Mouse (Mus musculus) kidney, adult 2 months (tissue): ENCODE results near the gene Trim46. TPM values are rescaled to one million over a fixed set of nuclear protein-coding genes. Genes with fewer than 3 reads are reported as not detected.

Experiments used
- DNase-seq: peaks from one replicate; pipeline ENCODE4 v3.0.0; 2021
- H3K27ac ChIP-seq: fragments of 200-500 bp; 2 replicates; pipeline ENCODE4 v1.5.1; 2012; ENCODE audit warnings: low read depth, low read length, control low read depth, inconsistent platforms; ENCODE audit not compliant: insufficient read depth
- H3K27me3 ChIP-seq: fragments of 200-500 bp; replicated peaks from 2 replicates; pipeline ENCODE4 v1.6.1; 2012; ENCODE audit warnings: mild to moderate bottlenecking, moderate library complexity, low read length, inconsistent platforms; ENCODE audit not compliant: control insufficient read depth, insufficient read depth
- H3K36me3 ChIP-seq: fragments of 200-500 bp; 2 replicates; pipeline ENCODE4 v1.6.1; 2012; ENCODE audit warnings: mild to moderate bottlenecking, moderate library complexity, low read length, inconsistent platforms; ENCODE audit not compliant: control insufficient read depth, insufficient read depth
- H3K4me1 ChIP-seq: fragments of 200-500 bp; 2 replicates; pipeline ENCODE4 v1.6.1; 2011; ENCODE audit warnings: low read length; ENCODE audit not compliant: control insufficient read depth, insufficient read depth
- H3K4me3 ChIP-seq: fragments of 200-500 bp; 2 replicates; pipeline ENCODE4 v1.5.1; 2011; ENCODE audit warnings: mild to moderate bottlenecking, low read depth, low read length, control low read depth; ENCODE audit not compliant: insufficient read depth
- CTCF ChIP-seq: fragments of 200-500 bp; conservative IDR thresholded peaks from 2 replicates; pipeline ENCODE4 v1.5.1; 2011; ENCODE audit warnings: low read depth, mild to moderate bottlenecking, control low read depth, low read length, moderate library complexity, mixed read lengths; ENCODE audit not compliant: insufficient read depth, insufficient read length
- POLR2A ChIP-seq: fragments of 200-500 bp; IDR thresholded peaks from one replicate; pipeline ENCODE4 v1.6.1; 2011; ENCODE audit warnings: low read depth, low read length, control low read depth
- WGBS: fragments of 180-500 bp; shearing (Covaris S2); methylation state at CpG from one replicate; pipeline ENCODE4 v1.1.7; 2018; 5-methylcytosine and 5-hydroxymethylcytosine counted together
- polyA plus RNA-seq: library from polyadenylated mRNA; depleted of rRNA; stranded (reverse); fragments of >200 nt; gene quantifications from 2 replicates; pipeline ENCODE4 v1.2.3, GENCODE M21; 2012

Gene Trim46
- polyA plus RNA-seq, 1 experiment, result 9.1 TPM

DNA sequence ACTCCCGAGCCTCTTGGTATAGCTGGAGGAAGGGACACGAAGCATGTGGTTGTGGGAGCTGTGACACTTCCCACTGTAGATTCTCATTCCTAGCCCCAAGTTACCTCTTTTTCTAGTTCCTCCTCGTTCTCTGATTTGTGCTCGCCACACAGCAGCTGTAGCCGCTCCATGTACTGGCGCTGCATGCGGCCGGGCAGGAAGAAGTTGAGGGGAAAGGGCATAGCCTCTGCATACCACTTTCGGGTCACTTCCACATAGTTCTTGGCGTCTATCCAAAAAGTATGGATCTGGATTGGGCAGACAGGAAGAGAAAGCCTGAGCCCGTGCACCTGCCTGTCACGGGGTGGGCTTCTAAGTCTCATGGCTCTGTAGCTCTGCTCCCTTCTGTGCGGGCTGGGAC is 35.9 kb downstream of the Trim46 start:
- H3K4me1 ChIP-seq, result no peaks in the 10 kb centered on the region; the same call in 1 of the 2 replicates
- peak; percentile 54 for DNase-seq
- 51% methylated on average over 13 of the region's 13 CpGs for WGBS
- H3K36me3 ChIP-seq, result no peaks in the 10 kb centered on the region; the same call in 1 of the 2 replicates
- H3K27ac ChIP-seq, result 0 out of 2 replicates have a peak overlapping the region, but pooled peaks have one; percentile 11
- no peak overlapping the region for H3K4me3 ChIP-seq
- no peaks in the 10 kb centered on the region for H3K27me3 ChIP-seq
- TF ChIP-seq CTCF (no peak), POLR2A (no peak)

DNA sequence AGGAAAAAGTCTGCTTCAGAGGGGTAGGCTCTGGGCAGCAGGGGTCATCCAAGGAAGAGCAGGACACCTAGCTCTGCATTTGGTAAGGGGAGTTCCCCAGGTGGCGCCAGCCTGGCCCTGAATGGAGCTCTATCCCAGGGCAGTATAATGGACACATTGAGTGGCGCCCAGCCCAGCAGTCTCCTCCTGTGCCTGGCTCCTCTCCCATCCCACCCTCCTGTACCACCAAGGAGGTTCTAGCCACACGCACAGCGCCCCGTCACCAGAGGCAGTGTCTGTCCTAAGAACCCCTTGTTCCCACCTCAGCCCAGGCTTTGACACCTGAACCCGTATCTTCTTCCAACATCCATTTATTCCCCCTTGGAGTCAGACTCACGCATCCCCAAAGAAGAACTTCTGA is 36.4 kb downstream of the Trim46 start:
- no peaks in the 10 kb centered on the region for H3K27me3 ChIP-seq
- TF ChIP-seq POLR2A (no peak), CTCF (no peak)
- no peak for DNase-seq

DNA sequence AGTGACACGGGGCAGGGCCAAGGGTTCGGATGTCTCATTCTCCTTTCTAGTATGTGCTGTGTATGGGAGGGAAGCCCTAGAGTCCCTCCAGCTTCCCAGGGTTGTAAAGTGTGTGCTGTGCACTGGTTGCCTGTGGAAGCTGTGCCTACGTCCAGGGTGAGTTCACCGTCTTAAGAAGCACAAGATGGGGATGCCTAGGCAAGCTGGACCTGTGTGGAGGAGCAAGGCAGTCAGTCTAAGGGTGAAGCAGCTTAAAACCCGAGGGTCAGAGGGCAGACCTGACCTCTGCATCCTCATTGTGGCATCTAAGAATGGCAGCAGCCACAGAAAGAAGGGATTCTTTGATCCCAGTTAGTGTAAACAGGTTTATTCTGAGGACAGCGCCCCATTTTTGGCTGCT is 37.4 kb downstream of the Trim46 start:
- WGBS, result 84% methylated on average over 6 of the region's 6 CpGs
- no peaks in the 10 kb centered on the region for H3K27me3 ChIP-seq
- no peaks in the 10 kb centered on the region; the same call in 1 of the 2 replicates for H3K36me3 ChIP-seq
- no peak for TF ChIP-seq CTCF
- TF ChIP-seq POLR2A, result no peak
- DNase-seq, result no peak
- H3K4me3 ChIP-seq, result no peak overlapping the region
- no peaks in the 10 kb centered on the region for H3K4me1 ChIP-seq
- no peak overlapping the region for H3K27ac ChIP-seq

More for the DNA sequence above, 36.4 kb downstream of the Trim46 start:
- no peaks in the 10 kb centered on the region; the same call in 1 of the 2 replicates for H3K36me3 ChIP-seq
- no peaks in the 10 kb centered on the region; the same call in 1 of the 2 replicates for H3K4me1 ChIP-seq
- 84% methylated on average over 7 of the region's 7 CpGs for WGBS
- no peak overlapping the region for H3K4me3 ChIP-seq
- no peak overlapping the region for H3K27ac ChIP-seq

DNA sequence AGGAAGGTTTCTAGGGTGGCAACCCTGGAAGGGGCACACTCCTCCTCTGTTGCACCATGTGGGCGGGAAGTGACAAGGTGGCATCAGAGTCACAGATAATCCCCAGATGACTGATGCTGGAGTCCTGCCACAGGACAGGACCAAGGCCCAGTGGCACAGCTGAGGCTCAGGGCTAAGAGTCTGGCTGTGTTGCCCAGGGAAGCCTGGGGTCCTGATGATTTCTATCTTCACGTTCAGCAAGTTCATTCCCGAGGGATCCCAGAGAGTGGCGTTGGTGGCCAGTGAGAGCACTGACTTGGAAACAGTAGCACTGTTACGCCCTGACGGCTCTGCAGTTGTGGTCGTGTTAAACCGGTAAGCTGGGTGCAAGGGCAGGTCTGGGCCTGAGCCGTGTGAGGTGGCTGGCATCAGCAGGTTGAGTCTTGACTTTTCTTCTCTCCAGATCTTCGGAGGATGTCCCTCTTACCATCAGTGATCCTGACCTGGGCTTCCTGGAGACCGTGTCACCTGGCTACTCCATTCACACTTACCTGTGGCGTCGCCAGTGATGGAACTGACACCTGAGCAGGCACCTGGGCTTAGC is 37.9 kb downstream of the Trim46 start:
- Histone ChIP-seq H3K27me3 (no peaks in the 10 kb centered on the region), H3K36me3 (no peaks in the 10 kb centered on the region; the same call in 1 of the 2 replicates)
- no peak for DNase-seq

DNA sequence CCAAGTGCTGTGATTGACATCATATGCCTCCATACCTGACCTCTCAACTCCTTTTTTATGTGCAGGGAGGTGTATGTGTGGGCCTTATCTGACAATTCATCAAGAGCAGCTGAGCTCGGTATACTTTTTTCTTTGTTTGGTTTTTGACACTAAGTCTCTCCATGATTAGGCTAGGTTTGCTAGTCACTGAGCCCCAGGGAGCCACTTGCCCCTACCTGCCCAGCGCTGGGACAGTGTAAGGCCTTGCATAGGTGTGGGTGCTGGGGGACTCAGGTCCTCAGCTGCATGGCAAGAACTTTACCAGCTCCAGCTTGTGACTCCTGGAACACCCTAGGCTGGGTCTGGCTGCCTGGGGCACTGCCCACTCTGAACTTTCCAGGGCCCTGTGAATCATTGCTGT is 39.4 kb downstream of the Trim46 start:
- H3K36me3 ChIP-seq, result no peaks in the 10 kb centered on the region; the same call in 1 of the 2 replicates
- no peak for DNase-seq

More for the DNA sequence above, 37.9 kb downstream of the Trim46 start:
- H3K4me1 ChIP-seq, result peaks cover 3% of the 10 kb centered on the region; the same call in 1 of the 2 replicates
- H3K4me3 ChIP-seq, result no peak overlapping the region
- no peak overlapping the region for H3K27ac ChIP-seq
- WGBS, result 81% methylated on average over 13 of the region's 13 CpGs
- TF ChIP-seq CTCF (no peak), POLR2A (no peak)

DNA sequence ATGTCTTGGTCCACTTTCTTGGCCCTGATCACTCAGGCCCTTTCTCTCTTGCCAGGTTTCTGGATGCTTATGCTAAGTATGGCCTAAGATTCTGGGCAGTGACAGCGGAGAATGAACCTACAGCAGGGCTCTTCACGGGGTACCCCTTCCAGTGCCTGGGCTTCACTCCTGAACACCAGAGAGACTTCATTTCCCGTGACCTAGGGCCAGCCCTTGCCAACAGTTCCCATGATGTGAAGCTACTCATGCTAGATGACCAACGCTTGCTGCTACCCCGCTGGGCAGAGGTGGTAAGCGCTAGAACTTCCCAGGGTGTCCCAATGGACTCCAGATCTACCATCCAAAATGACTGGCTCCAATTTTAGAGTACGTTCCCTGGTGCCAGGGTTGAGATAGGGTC is 40.0 kb downstream of the Trim46 start:
- TF ChIP-seq POLR2A, result no peak
- no peak for TF ChIP-seq CTCF
- WGBS, result 90% methylated on average over 7 of the region's 7 CpGs
- H3K4me3 ChIP-seq, result no peak overlapping the region
- no peaks in the 10 kb centered on the region; the same call in 1 of the 2 replicates for H3K36me3 ChIP-seq
- H3K4me1 ChIP-seq, result peaks cover 4% of the 10 kb centered on the region; the same call in 1 of the 2 replicates
- H3K27me3 ChIP-seq, result no peaks in the 10 kb centered on the region
- no peak overlapping the region for H3K27ac ChIP-seq
- DNase-seq, result no peak

More for the DNA sequence above, 39.4 kb downstream of the Trim46 start:
- Histone ChIP-seq H3K4me1 (peaks cover 4% of the 10 kb centered on the region; the same call in 1 of the 2 replicates), H3K27ac (no peak overlapping the region), H3K4me3 (no peak overlapping the region), H3K27me3 (no peaks in the 10 kb centered on the region)
- no peak for TF ChIP-seq POLR2A
- TF ChIP-seq CTCF, result no peak
- WGBS, result 78% methylated on average over 2 of the region's 2 CpGs

DNA sequence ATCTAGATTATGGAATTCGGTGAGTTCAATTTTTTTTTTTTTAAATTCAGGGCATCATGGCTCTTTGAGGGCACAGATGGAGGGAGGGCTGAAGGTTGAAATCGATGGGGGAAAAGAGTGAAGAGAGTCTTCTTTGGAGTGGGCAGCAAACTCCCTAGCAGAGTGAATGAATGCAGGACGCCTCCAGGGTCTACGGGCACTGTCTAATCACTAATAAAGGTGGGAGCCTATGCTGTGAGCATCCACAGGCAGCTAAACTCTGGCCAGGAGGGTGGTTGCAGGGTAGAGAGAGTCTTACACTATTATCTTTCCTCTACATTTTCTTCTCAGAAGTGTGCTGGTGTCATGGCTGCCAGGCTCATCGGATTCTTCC is 43.0 kb downstream of the Trim46 start:
- 23% methylated on average over 5 of the region's 5 CpGs for WGBS
- Histone ChIP-seq H3K36me3 (no peaks in the 10 kb centered on the region; the same call in 1 of the 2 replicates), H3K27ac (peak overlapping the region; percentile 82; the same call in 1 of the 2 replicates), H3K4me3 (peak overlapping the region; percentile 83), H3K27me3 (no peaks in the 10 kb centered on the region), H3K4me1 (peaks cover 4% of the 10 kb centered on the region; the same call in 1 of the 2 replicates)
- no peak for DNase-seq
- TF ChIP-seq CTCF (no peak), POLR2A (no peak)
